Mouse (Mus musculus) left cerebral cortex, postnatal 36 days (tissue): ENCODE results near the gene Polm. TPM values are rescaled to one million over a fixed set of nuclear protein-coding genes. Genes with fewer than 3 reads are reported as not detected.

Experiments used
- DNase-seq, 2 experiments: peaks; one replicate each; pipeline ENCODE4 v3.0.0; 2021 to 2022; ENCODE audit warnings: low spot score in 2 of 2, mixed read lengths in 1 of 2
- intact Hi-C: fragments of 180-260 bp; cut with DNase I; formaldehyde crosslinking; loops from one replicate; pipeline ENCODE4 v1.15.1; 2025
- total RNA-seq, 2 experiments: library from RNA; stranded (reverse); gene quantifications; 2 replicates each; pipeline ENCODE4 v1.2.3; 2021

Gene Polm
- total RNA-seq, 2 experiments from 2014 or later: 8.9 to 13.7 TPM

- no peak for DNase-seq
- intact Hi-C loops: loop anchor here (5.0 kb wide), 2 partner anchors 50 to 90 kb away; partner anchors contain the start of genes Pold2 and Polm
Measured at GRCm38 (mm10) chr11:5787671-5788055, 50.2 kb downstream of the Polm start.

- intact Hi-C loops: loop anchor here (5.0 kb wide), 2 partner anchors 52 to 92 kb away; partner anchors contain the start of genes Pold2 and Polm
- no peak for DNase-seq
Measured at GRCm38 (mm10) chr11:5785732-5786131, 52.1 kb downstream of the Polm start.

- DNase-seq: no peak
- intact Hi-C loops: no loop called here
Measured at GRCm38 (mm10) chr11:5782199-5782944, 55.4 kb downstream of the Polm start.

GRCm38 (mm10) chr11:5780035-5780499 is 57.7 kb downstream of the Polm start:
- no peak for DNase-seq
- intact Hi-C loops: no loop called here

GRCm38 (mm10) chr11:5778481-5778880 is 59.3 kb downstream of the Polm start:
- intact Hi-C loops: no loop called here
- DNase-seq: no peak

Other genes with a start within 250 kb of the Polm start
- gene Mrps24, start 122.3 kb downstream of the Polm start, total RNA-seq: 10 to 100 TPM; 64.7 to 71.7 TPM
- 10 to 100 TPM; 65.6 to 75.2 TPM for gene Urgcp, start 75.6 kb downstream of the Polm start, total RNA-seq
- gene Dbnl, start 49.5 kb downstream of the Polm start, total RNA-seq: 10 to 100 TPM; 69.2 to 72.2 TPM
- 1 to 10 TPM; 6.0 to 6.6 TPM for gene Pgam2, start 34.3 kb downstream of the Polm start, total RNA-seq
- gene Aebp1, start 23.9 kb upstream of the Polm start, total RNA-seq: 10 to 100 TPM; 12.4 to 19.1 TPM
- gene Pold2, start 40.3 kb upstream of the Polm start, total RNA-seq: 10 to 100 TPM; 18.0 to 19.2 TPM
- gene Myl7, start 60.8 kb upstream of the Polm start, total RNA-seq: not detected
- gene Gck, start 112.1 kb upstream of the Polm start, total RNA-seq: 1 to 10 TPM; 1.6 to 2.2 TPM
- gene Ykt6, start 117.7 kb upstream of the Polm start, total RNA-seq: 10 to 100 TPM; 82.8 to 91.0 TPM
- gene Camk2b, start 228.3 kb upstream of the Polm start, total RNA-seq: 100 to 1,000 TPM; 644 to 664 TPM